Mouse (Mus musculus): ENCODE results near the gene Efcab12.

Gene Efcab12

GRCm38 (mm10) chr6:115792691-115793215, 45.5 kb downstream of the Efcab12 start:
- no peak for DNase-seq (ENCODE audit: low read depth, low spot score)

- no peak for DNase-seq (ENCODE audit: low read depth, low spot score)
Observed at GRCm38 (mm10) chr6:115791842-115792686, 46.1 kb downstream of the Efcab12 start.

GRCm38 (mm10) chr6:115791016-115791415, 47.2 kb downstream of the Efcab12 start:
- DNase-seq (ENCODE audit: low read depth, low spot score), result no peak

GRCm38 (mm10) chr6:115782781-115783180, 55.4 kb downstream of the Efcab12 start:
- no peak for DNase-seq (ENCODE audit: low read depth, low spot score)

- no peak for DNase-seq (ENCODE audit: low read depth, low spot score)
Observed at GRCm38 (mm10) chr6:115776363-115776762, 61.8 kb downstream of the Efcab12 start.

- DNase-seq (ENCODE audit: low read depth, low spot score), result no peak
Observed at GRCm38 (mm10) chr6:115775838-115776237, 62.4 kb downstream of the Efcab12 start.

- DNase-seq (ENCODE audit: low read depth, low spot score), result peak; percentile 83
Observed at GRCm38 (mm10) chr6:115774501-115774921, 63.7 kb downstream of the Efcab12 start, which contains the start of gene Cand2. Gene Cand2, plus strand, starts transcription at chr6:115774538.

- peak; percentile 82 for DNase-seq (ENCODE audit: low read depth, low spot score)
Observed at GRCm38 (mm10) chr6:115773966-115774413, 64.2 kb downstream of the Efcab12 start.

- no peak for DNase-seq (ENCODE audit: low read depth, low spot score)
Observed at GRCm38 (mm10) chr6:115772604-115773003, 65.6 kb downstream of the Efcab12 start.

- DNase-seq (ENCODE audit: low read depth, low spot score), result no peak
Observed at GRCm38 (mm10) chr6:115772201-115772600, 66.0 kb downstream of the Efcab12 start.

GRCm38 (mm10) chr6:115770852-115771251, 67.4 kb downstream of the Efcab12 start:
- no peak for DNase-seq (ENCODE audit: low read depth, low spot score)

- DNase-seq (ENCODE audit: low read depth, low spot score), result no peak
Observed at GRCm38 (mm10) chr6:115770059-115770670, 68.0 kb downstream of the Efcab12 start.

GRCm38 (mm10) chr6:115768207-115768606, 70.0 kb downstream of the Efcab12 start:
- DNase-seq (ENCODE audit: low read depth, low spot score), result no peak

GRCm38 (mm10) chr6:115767357-115767756, 70.9 kb downstream of the Efcab12 start:
- no peak for DNase-seq (ENCODE audit: low read depth, low spot score)

- peak; percentile 88 for DNase-seq (ENCODE audit: low read depth, low spot score)
Observed at GRCm38 (mm10) chr6:115764179-115764578, 74.0 kb downstream of the Efcab12 start.

- peak; percentile 62 for DNase-seq (ENCODE audit: low read depth, low spot score)
Observed at GRCm38 (mm10) chr6:115761995-115762756, 76.0 kb downstream of the Efcab12 start, which contains the start of gene Tmem40. Gene Tmem40, minus strand, starts transcription at chr6:115762410.

GRCm38 (mm10) chr6:115760982-115761381, 77.2 kb downstream of the Efcab12 start:
- DNase-seq (ENCODE audit: low read depth, low spot score), result no peak
